Mouse (Mus musculus): ENCODE results near the gene Frmpd1.

Frmpd1 gene

GRCm38 (mm10) chr4:45184521-45185330 lies at the start of gene Frmpd1:
TSS of gene Frmpd1 (plus strand) at chr4:45184875.
- peak; percentile 3 for DNase-seq (ENCODE audit: low spot score)

- DNase-seq (ENCODE audit: low spot score), result no peak
Measured at GRCm38 (mm10) chr4:45137636-45138035, 47.0 kb upstream of the Frmpd1 start.

- DNase-seq (ENCODE audit: low spot score), result no peak
Measured at GRCm38 (mm10) chr4:45141835-45142234, 42.8 kb upstream of the Frmpd1 start.

- no peak for DNase-seq (ENCODE audit: low spot score)
Measured at GRCm38 (mm10) chr4:45142411-45142810, 42.3 kb upstream of the Frmpd1 start.

- DNase-seq (ENCODE audit: low spot score), result no peak
Measured at GRCm38 (mm10) chr4:45143005-45143404, 41.7 kb upstream of the Frmpd1 start.

GRCm38 (mm10) chr4:45156433-45156832 lies 28.2 kb upstream of the Frmpd1 start:
- DNase-seq (ENCODE audit: low spot score), result no peak

GRCm38 (mm10) chr4:45158608-45159007 lies 26.1 kb upstream of the Frmpd1 start:
- no peak for DNase-seq (ENCODE audit: low spot score)

GRCm38 (mm10) chr4:45160773-45161172 lies 23.9 kb upstream of the Frmpd1 start:
- no peak for DNase-seq (ENCODE audit: low spot score)

- no peak for DNase-seq (ENCODE audit: low spot score)
Measured at GRCm38 (mm10) chr4:45163711-45164110, 21.0 kb upstream of the Frmpd1 start.

- DNase-seq (ENCODE audit: low spot score), result no peak
Measured at GRCm38 (mm10) chr4:45165477-45165876, 19.2 kb upstream of the Frmpd1 start.

GRCm38 (mm10) chr4:45165955-45166354 lies 18.7 kb upstream of the Frmpd1 start:
- DNase-seq (ENCODE audit: low spot score), result no peak

- DNase-seq (ENCODE audit: low spot score), result no peak
Measured at GRCm38 (mm10) chr4:45171340-45171739, 13.3 kb upstream of the Frmpd1 start.

- no peak for DNase-seq (ENCODE audit: low spot score)
Measured at GRCm38 (mm10) chr4:45183818-45184520, 706 bp upstream of the Frmpd1 start.

- no peak for DNase-seq (ENCODE audit: low spot score)
Measured at GRCm38 (mm10) chr4:45185331-45185669, 625 bp downstream of the Frmpd1 start.

- DNase-seq (ENCODE audit: low spot score), result no peak
Measured at GRCm38 (mm10) chr4:45198296-45198695, 13.6 kb downstream of the Frmpd1 start.

GRCm38 (mm10) chr4:45203283-45203682 lies 18.6 kb downstream of the Frmpd1 start:
- no peak for DNase-seq (ENCODE audit: low spot score)

- no peak for DNase-seq (ENCODE audit: low spot score)
Measured at GRCm38 (mm10) chr4:45207444-45207843, 22.8 kb downstream of the Frmpd1 start.

GRCm38 (mm10) chr4:45208832-45209363 lies 24.2 kb downstream of the Frmpd1 start:
- no peak for DNase-seq (ENCODE audit: low spot score)

- DNase-seq (ENCODE audit: low spot score), result no peak
Measured at GRCm38 (mm10) chr4:45212342-45213063, 27.8 kb downstream of the Frmpd1 start.

- no peak for DNase-seq (ENCODE audit: low spot score)
Measured at GRCm38 (mm10) chr4:45219946-45220345, 35.3 kb downstream of the Frmpd1 start.

- DNase-seq (ENCODE audit: low spot score), result no peak
Measured at GRCm38 (mm10) chr4:45222395-45222794, 37.7 kb downstream of the Frmpd1 start.

GRCm38 (mm10) chr4:45230263-45230662 lies 45.6 kb downstream of the Frmpd1 start:
- no peak for DNase-seq (ENCODE audit: low spot score)

GRCm38 (mm10) chr4:45238260-45238659 lies 53.6 kb downstream of the Frmpd1 start:
- DNase-seq (ENCODE audit: low spot score), result no peak

All from T-cell, adult 2 months (primary cell).